Mouse (Mus musculus): ENCODE results near the gene Khdc1a. TPM values are rescaled to one million over a fixed set of nuclear protein-coding genes. Genes with fewer than 3 reads are reported as not detected.
"Not testable (repeated sequence)": the region's sequence is repeated elsewhere in the genome, so short reads cannot be mapped to it uniquely, and the experiment has no call there.

Khdc1a gene
- polyA plus RNA-seq, 1 experiment from 2014 or later, result not detected

- H3K4me1 ChIP-seq, result no peaks in the 10 kb centered on the region
- 79% methylated on average over 1 of the region's 1 CpGs for WGBS
- H3K4me3 ChIP-seq, result no peak overlapping the region
- H3K9ac ChIP-seq, result no peak overlapping the region
- no peak overlapping the region for H3K4me2 ChIP-seq (replicated peaks)
- ATAC-seq (ENCODE audit: low FRiP score, low read depth), result no peak
- no peaks in the 10 kb centered on the region for H3K36me3 ChIP-seq
- H3K27ac ChIP-seq, result no peak overlapping the region
- H3K9me3 ChIP-seq, result no peaks in the 10 kb centered on the region
- H3K27me3 ChIP-seq (replicated peaks), result no peaks in the 10 kb centered on the region
These were observed 24.8 kb upstream of the Khdc1a start for GRCm38 (mm10) chr1:21324633-21325032.

- Histone ChIP-seq H3K4me2 (replicated peaks) (no peak overlapping the region), H3K9ac (no peak overlapping the region), H3K4me1 (no peaks in the 10 kb centered on the region), H3K4me3 (no peak overlapping the region), H3K9me3 (no peaks in the 10 kb centered on the region), H3K27me3 (replicated peaks) (no peaks in the 10 kb centered on the region), H3K36me3 (no peaks in the 10 kb centered on the region), H3K27ac (no peak overlapping the region)
- 90% methylated on average over 7 of the region's 7 CpGs for WGBS
- no peak for ATAC-seq (ENCODE audit: low FRiP score, low read depth)
These were observed 22.7 kb upstream of the Khdc1a start for GRCm38 (mm10) chr1:21326733-21327132.

GRCm38 (mm10) chr1:21331161-21331560 is 18.3 kb upstream of the Khdc1a start:
- not testable (repeated sequence) for H3K9ac ChIP-seq

GRCm38 (mm10) chr1:21333222-21333973 is 16.0 kb upstream of the Khdc1a start:
- H3K27ac ChIP-seq, result no peak overlapping the region
- H3K36me3 ChIP-seq, result no peaks in the 10 kb centered on the region
- no peaks in the 10 kb centered on the region for H3K4me1 ChIP-seq
- H3K4me2 ChIP-seq (replicated peaks), result no peak overlapping the region
- WGBS, result 85% methylated on average over 16 of the region's 16 CpGs
- no peaks in the 10 kb centered on the region for H3K9me3 ChIP-seq
- ATAC-seq (ENCODE audit: low FRiP score, low read depth), result no peak
- H3K27me3 ChIP-seq (replicated peaks), result no peaks in the 10 kb centered on the region
- H3K9ac ChIP-seq, result no peak overlapping the region
- H3K4me3 ChIP-seq, result no peak overlapping the region

More at GRCm38 (mm10) chr1:21331161-21331560, 18.3 kb upstream of the Khdc1a start:
- H3K27ac ChIP-seq; ATAC-seq (ENCODE audit: low FRiP score, low read depth); H3K36me3 ChIP-seq; H3K4me2 ChIP-seq (replicated peaks); H3K9me3 ChIP-seq; H3K27me3 ChIP-seq (replicated peaks); H3K4me1 ChIP-seq; H3K4me3 ChIP-seq: not testable (repeated sequence)

- no peaks in the 10 kb centered on the region for H3K36me3 ChIP-seq
- no peak for ATAC-seq (ENCODE audit: low FRiP score, low read depth)
- H3K4me3 ChIP-seq, result no peak overlapping the region
- H3K27me3 ChIP-seq (replicated peaks), result no peaks in the 10 kb centered on the region
- no peaks in the 10 kb centered on the region for H3K4me1 ChIP-seq
- H3K9me3 ChIP-seq, result no peaks in the 10 kb centered on the region
- no peak overlapping the region for H3K27ac ChIP-seq
- H3K9ac ChIP-seq, result no peak overlapping the region
- no peak overlapping the region for H3K4me2 ChIP-seq (replicated peaks)
These were observed 13.6 kb upstream of the Khdc1a start for GRCm38 (mm10) chr1:21335836-21336235.

GRCm38 (mm10) chr1:21340745-21341144 is 8.7 kb upstream of the Khdc1a start:
- Histone ChIP-seq H3K4me3 (no peak overlapping the region), H3K4me1 (no peaks in the 10 kb centered on the region), H3K9me3 (no peaks in the 10 kb centered on the region), H3K4me2 (replicated peaks) (no peak overlapping the region), H3K27ac (no peak overlapping the region), H3K27me3 (replicated peaks) (no peaks in the 10 kb centered on the region), H3K9ac (no peak overlapping the region), H3K36me3 (no peaks in the 10 kb centered on the region)
- ATAC-seq (ENCODE audit: low FRiP score, low read depth), result no peak
- WGBS, result 98% methylated on average over 1 of the region's 1 CpGs

- H3K4me3 ChIP-seq, result no peak overlapping the region
- H3K9me3 ChIP-seq, result no peaks in the 10 kb centered on the region
- no peaks in the 10 kb centered on the region for H3K4me1 ChIP-seq
- no peaks in the 10 kb centered on the region for H3K36me3 ChIP-seq
- no peaks in the 10 kb centered on the region for H3K27me3 ChIP-seq (replicated peaks)
- H3K27ac ChIP-seq, result no peak overlapping the region
- no peak overlapping the region for H3K4me2 ChIP-seq (replicated peaks)
- no peak for ATAC-seq (ENCODE audit: low FRiP score, low read depth)
- no peak overlapping the region for H3K9ac ChIP-seq
- WGBS, result 57% methylated on average over 4 of the region's 4 CpGs
These were observed 5.2 kb upstream of the Khdc1a start for GRCm38 (mm10) chr1:21344253-21344652.

GRCm38 (mm10) chr1:21344752-21345151 is 4.7 kb upstream of the Khdc1a start:
- WGBS, result 93% methylated on average over 7 of the region's 7 CpGs
- H3K4me1 ChIP-seq; ATAC-seq (ENCODE audit: low FRiP score, low read depth); H3K9me3 ChIP-seq; H3K4me2 ChIP-seq (replicated peaks); H3K4me3 ChIP-seq; H3K27ac ChIP-seq; H3K27me3 ChIP-seq (replicated peaks); H3K36me3 ChIP-seq; H3K9ac ChIP-seq: not testable (repeated sequence)

GRCm38 (mm10) chr1:21368031-21368430 is 18.6 kb downstream of the Khdc1a start, which contains the start of gene Khdc1c:
Gene Khdc1c, plus strand, starts transcription at chr1:21368331.
- not testable (repeated sequence) for H3K4me3 ChIP-seq; H3K27ac ChIP-seq; H3K27me3 ChIP-seq (replicated peaks); H3K4me1 ChIP-seq; H3K36me3 ChIP-seq; H3K9ac ChIP-seq; H3K9me3 ChIP-seq; H3K4me2 ChIP-seq (replicated peaks); ATAC-seq (ENCODE audit: low FRiP score, low read depth)
- WGBS, result 68% methylated on average over 1 of the region's 1 CpGs

GRCm38 (mm10) chr1:21383256-21383655 is 33.8 kb downstream of the Khdc1a start, which contains the start of gene Khdc1b:
Gene Khdc1b, plus strand, starts transcription at chr1:21383556.
- Histone ChIP-seq H3K4me1 (no peaks in the 10 kb centered on the region), H3K4me3 (no peak within 1 kb of the TSS), H3K4me2 (replicated peaks) (no peak within 1 kb of the TSS), H3K27me3 (replicated peaks) (no peaks in the 10 kb centered on the region), H3K27ac (no peak within 1 kb of the TSS), H3K9me3 (no peaks in the 10 kb centered on the region), H3K36me3 (no peaks in the 10 kb centered on the region), H3K9ac (no peak within 1 kb of the TSS)
- 88% methylated on average over 1 of the region's 1 CpGs for WGBS
- no peak for ATAC-seq (ENCODE audit: low FRiP score, low read depth)

GRCm38 (mm10) chr1:21391138-21391671 is 41.8 kb downstream of the Khdc1a start:
- H3K9me3 ChIP-seq, result no peaks in the 10 kb centered on the region
- H3K4me1 ChIP-seq, result no peaks in the 10 kb centered on the region
- H3K4me2 ChIP-seq (replicated peaks), result no peak overlapping the region
- no peaks in the 10 kb centered on the region for H3K36me3 ChIP-seq
- H3K9ac ChIP-seq, result no peak overlapping the region
- no peak overlapping the region for H3K27ac ChIP-seq
- WGBS, result 80% methylated on average over 6 of the region's 6 CpGs
- no peaks in the 10 kb centered on the region for H3K27me3 ChIP-seq (replicated peaks)
- no peak overlapping the region for H3K4me3 ChIP-seq
- no peak for ATAC-seq (ENCODE audit: low FRiP score, low read depth)
